Mouse (Mus musculus) liver, embryonic 16.5 days (tissue): Measurements from ENCODE around the gene Atg7. TPM values are rescaled to one million over a fixed set of nuclear protein-coding genes. Genes with fewer than 3 reads are reported as not detected.
A peak's percentile ranks its signal among the peaks of the same experiment; 100 is the strongest.
"Not testable (repeated sequence)": the region's sequence is repeated elsewhere in the genome, so short reads cannot be mapped to it uniquely, and the experiment has no call there.

Experiments
- ATAC-seq: fragments of 200-750 bp; cut with Nextera tagmentation; 2 replicates; pipeline ENCODE4 v1.8.0; 2017; ENCODE audit warnings: low read depth, mild to moderate bottlenecking, moderate number of reproducible peaks, moderate library complexity
- H3K27ac ChIP-seq: fragments of 300-500 bp; sonication (generic); 2 replicates; pipeline ENCODE4 v1.5.1; 2014; ENCODE audit warnings: mild to moderate bottlenecking, low read length
- H3K27me3 ChIP-seq: fragments of 300-500 bp; sonication (generic); 2 replicates; pipeline ENCODE4 v1.6.1; 2014; ENCODE audit warnings: low read depth, low read length, mixed read lengths; ENCODE audit not compliant: control insufficient read depth, insufficient read depth
- H3K36me3 ChIP-seq: fragments of 300-500 bp; sonication (generic); 2 replicates; pipeline ENCODE4 v1.6.1; 2014; ENCODE audit warnings: mild to moderate bottlenecking; ENCODE audit not compliant: control insufficient read depth, insufficient read depth
- H3K4me1 ChIP-seq: fragments of 300-500 bp; sonication (generic); 2 replicates; pipeline ENCODE4 v1.6.1; 2014; ENCODE audit warnings: low read depth, low read length, mixed read lengths; ENCODE audit not compliant: control insufficient read depth
- H3K4me2 ChIP-seq: fragments of 300-500 bp; sonication (generic); 2 replicates; pipeline ENCODE4 v1.6.1; 2014; ENCODE audit warnings: low read depth, low read length, mixed read lengths
- H3K4me3 ChIP-seq: fragments of 300-500 bp; sonication (generic); 2 replicates; pipeline ENCODE4 v1.5.1; 2014; ENCODE audit warnings: low read depth, mild to moderate bottlenecking, low read length
- H3K9ac ChIP-seq: fragments of 300-500 bp; sonication (generic); 2 replicates; pipeline ENCODE4 v1.6.1; 2014; ENCODE audit warnings: low read depth, low read length
- H3K9me3 ChIP-seq: fragments of 300-500 bp; sonication (generic); replicated peaks from 2 replicates; pipeline ENCODE4 v1.6.1; 2016; ENCODE audit warnings: low read length; ENCODE audit not compliant: control insufficient read depth
- WGBS: fragments of 180-500 bp; shearing (Covaris S2); extraction: QIAGEN DNeasy Blood & Tissue Kit; methylation state at CpG from one replicate; pipeline ENCODE4 v1.1.7; 2014; ENCODE audit not compliant: insufficient replicate concordance; 5-methylcytosine and 5-hydroxymethylcytosine counted together
- polyA plus RNA-seq: library from polyadenylated mRNA; unstranded; fragments of >200 nt; fragmentation: Nextera tagmentation; extraction: Ambion mirVana; gene quantifications from 2 replicates; pipeline ENCODE4 v1.2.1, GENCODE M21; 2015

Atg7 gene
- polyA plus RNA-seq: 11.4 and 13.2 TPM in 2 replicates

DNA sequence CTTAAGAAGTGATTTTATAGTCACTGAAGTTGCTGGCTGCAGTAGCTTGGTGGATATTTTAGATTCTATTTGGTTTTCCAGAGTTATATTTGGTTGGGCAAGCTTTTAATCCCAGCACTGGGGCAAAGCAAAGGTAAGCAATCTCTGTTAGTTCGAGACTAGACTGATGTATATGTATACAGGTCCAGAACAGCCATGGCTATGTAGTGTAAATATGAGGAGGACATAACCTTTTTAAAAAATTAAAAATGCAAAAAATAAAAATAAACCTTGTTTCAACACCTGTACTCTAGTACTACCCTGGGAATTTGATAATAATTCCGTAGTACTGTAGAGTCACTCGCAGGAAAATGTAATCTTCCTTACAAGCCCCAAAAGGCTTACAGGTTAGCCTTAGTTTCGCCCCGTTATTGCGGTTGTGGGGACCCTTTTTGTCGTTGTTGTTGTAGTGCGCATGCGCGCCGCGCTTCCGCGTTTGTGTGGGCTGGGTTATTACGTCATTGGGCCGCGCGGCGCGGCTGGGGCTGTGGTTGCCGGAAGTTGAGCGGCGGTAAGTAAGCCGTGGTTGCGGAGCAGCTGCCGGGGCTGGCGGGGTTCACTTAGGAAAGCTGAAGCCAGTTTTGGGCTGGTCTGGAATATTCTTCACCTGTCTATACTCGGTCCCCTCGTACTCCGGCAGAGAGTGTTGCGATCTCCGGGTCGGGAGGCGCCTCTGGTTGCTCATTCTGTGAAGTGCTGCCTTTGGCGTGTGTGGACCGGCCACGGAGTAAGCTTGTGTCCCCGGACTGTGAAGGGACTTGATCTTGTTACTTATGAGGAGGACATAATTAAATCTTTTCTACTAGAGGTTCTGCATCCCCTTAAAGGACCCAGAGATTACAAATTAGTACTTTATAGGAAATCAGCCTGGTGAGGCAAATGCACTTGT lies at the start of gene Atg7:
Atg7 (plus strand) TSS at position 497 of the 928 bp plus-strand sequence.
- H3K4me3 ChIP-seq: peak within 1 kb of the TSS; percentile 87
- ATAC-seq: peak; percentile 89

DNA sequence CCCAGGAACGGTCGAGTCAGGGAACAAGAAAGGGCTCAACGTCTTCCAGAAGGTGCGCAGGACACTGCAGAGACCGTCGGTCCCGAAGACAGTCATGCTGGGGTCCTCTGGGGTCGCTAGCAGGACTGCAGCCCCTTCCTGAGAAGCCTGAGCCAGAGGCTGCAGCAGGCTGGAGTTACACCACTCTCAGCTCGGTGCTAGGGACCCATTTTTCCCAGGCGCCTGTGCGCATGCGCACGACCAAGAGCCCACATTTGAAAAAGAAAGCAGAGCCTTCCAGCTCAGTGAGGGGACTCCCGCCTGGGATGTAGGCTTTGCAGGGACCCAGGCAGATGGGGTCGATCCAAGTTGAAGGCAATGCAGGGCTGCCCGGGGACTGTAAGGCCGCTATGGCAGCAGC lies 28.8 kb upstream of the Atg7 start:
- 8% methylated on average over 6 of the region's 17 CpGs for WGBS

More for the DNA sequence above, at the start of gene Atg7:
- peak within 1 kb of the TSS; percentile 68 for H3K27ac ChIP-seq
- H3K27me3 ChIP-seq: no peaks in the 10 kb centered on the region
- H3K9me3 ChIP-seq: no peaks in the 10 kb centered on the region
- peaks cover 15% of the 10 kb centered on the region for H3K4me1 ChIP-seq
- H3K9ac ChIP-seq: peak within 1 kb of the TSS; percentile 93
- H3K4me2 ChIP-seq: peak within 1 kb of the TSS; percentile 82
- no peaks in the 10 kb centered on the region for H3K36me3 ChIP-seq
- WGBS: under 1% methylated on average over 38 of the region's 38 CpGs

DNA sequence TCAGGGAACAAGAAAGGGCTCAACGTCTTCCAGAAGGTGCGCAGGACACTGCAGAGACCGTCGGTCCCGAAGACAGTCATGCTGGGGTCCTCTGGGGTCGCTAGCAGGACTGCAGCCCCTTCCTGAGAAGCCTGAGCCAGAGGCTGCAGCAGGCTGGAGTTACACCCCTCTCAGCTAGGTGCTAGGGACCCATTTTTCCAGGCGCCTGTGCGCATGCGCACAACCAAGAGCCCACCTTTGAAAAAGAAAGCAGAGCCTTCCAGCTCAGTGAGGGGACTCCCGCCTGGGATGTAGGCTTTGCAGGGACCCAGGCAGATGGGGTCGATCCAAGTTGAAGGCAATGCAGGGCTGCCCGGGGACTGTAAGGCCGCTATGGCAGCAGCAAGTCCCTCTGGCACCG lies 9.0 kb upstream of the Atg7 start:
- H3K27ac ChIP-seq, H3K9me3 ChIP-seq, H3K36me3 ChIP-seq, H3K4me2 ChIP-seq, H3K4me3 ChIP-seq, H3K27me3 ChIP-seq, H3K9ac ChIP-seq, H3K4me1 ChIP-seq, ATAC-seq: not testable (repeated sequence)
- no CpG with 5 or more reads among the region's 14 CpGs for WGBS

More for the DNA sequence above, 28.8 kb upstream of the Atg7 start:
- not testable (repeated sequence) for H3K9me3 ChIP-seq, ATAC-seq, H3K9ac ChIP-seq, H3K36me3 ChIP-seq, H3K4me1 ChIP-seq, H3K4me3 ChIP-seq, H3K4me2 ChIP-seq, H3K27ac ChIP-seq, H3K27me3 ChIP-seq

DNA sequence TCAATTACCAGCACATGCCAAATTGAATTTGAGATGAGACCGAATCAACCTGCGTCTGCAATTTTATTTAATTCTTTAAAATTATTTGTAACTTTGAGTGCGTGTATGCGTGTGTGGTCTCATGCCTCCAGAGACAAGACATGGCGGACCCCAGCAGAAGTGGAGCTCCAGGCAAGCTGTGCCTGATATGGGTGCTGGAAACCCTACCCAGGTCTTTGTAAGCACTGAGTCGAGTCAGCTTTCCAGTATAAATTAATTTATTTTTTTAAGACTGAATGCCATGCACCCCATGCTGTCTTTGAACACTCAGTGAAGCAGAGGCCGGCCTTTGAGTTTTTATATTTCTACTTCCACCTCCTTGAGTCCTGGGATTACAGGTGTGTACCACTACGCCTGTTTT lies 819 bp downstream of the Atg7 start:
- peak overlapping the region; percentile 68 for H3K27ac ChIP-seq
- peak overlapping the region; percentile 82 for H3K4me2 ChIP-seq
- 34% methylated on average over 8 of the region's 8 CpGs for WGBS
- no peaks in the 10 kb centered on the region for H3K36me3 ChIP-seq
- peak overlapping the region; percentile 87 for H3K4me3 ChIP-seq
- ATAC-seq: no peak
- H3K4me1 ChIP-seq: peaks cover 15% of the 10 kb centered on the region
- H3K9ac ChIP-seq: peak overlapping the region; percentile 93
- H3K27me3 ChIP-seq: no peaks in the 10 kb centered on the region
- no peaks in the 10 kb centered on the region for H3K9me3 ChIP-seq

DNA sequence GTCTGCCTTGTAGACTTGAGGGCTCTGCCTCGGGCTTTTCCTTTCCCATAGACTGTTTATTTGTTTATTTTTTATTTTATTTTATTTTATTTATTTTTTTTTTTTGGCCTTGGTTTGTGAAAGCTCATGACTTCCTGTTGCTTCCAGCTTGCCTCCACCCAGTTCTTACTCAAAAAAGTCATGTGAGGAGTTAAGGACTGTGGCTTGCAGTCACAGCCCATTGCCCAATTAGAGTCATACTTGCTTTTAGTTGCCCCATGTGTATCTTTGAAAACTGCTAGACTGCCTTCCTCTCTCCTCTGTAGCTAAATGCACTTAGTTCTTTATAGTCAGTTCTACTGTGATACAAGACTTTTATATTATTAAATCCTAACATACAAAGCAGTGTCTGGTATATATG lies 1.6 kb downstream of the Atg7 start:
- H3K9me3 ChIP-seq: no peaks in the 10 kb centered on the region
- WGBS: 58% methylated on average over 1 of the region's 1 CpGs
- peak overlapping the region; percentile 82 for H3K4me2 ChIP-seq
- peak overlapping the region; percentile 87; the same call in 1 of the 2 replicates for H3K4me3 ChIP-seq
- no peak for ATAC-seq
- H3K9ac ChIP-seq: no peak overlapping the region
- H3K27ac ChIP-seq: 0 out of 2 replicates have a peak overlapping the region, but pooled peaks have one; percentile 25
- H3K36me3 ChIP-seq: no peaks in the 10 kb centered on the region
- no peaks in the 10 kb centered on the region for H3K27me3 ChIP-seq
- peaks cover 15% of the 10 kb centered on the region for H3K4me1 ChIP-seq

DNA sequence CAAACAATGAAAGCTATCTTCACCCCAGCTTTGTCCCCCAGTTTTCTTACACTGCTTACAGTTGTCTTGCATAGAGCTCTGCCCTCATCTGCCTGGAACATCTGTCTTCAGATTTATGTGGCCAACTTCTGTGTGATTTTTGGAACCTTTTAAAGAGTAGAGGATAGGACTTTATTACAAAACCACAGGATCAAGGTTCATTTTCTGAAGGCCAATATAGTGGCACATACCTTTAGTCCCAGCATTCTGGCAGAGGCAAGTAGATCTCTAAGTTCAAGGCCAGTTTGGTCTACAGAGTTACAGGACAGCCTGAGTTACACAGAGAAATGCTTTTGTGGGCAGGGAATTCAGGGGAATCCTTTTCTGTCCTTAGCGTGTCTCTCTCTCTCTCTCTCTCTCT lies 3.3 kb downstream of the Atg7 start:
- H3K27ac ChIP-seq: no peak overlapping the region
- no peak overlapping the region for H3K4me2 ChIP-seq
- no peaks in the 10 kb centered on the region for H3K36me3 ChIP-seq
- peaks cover 15% of the 10 kb centered on the region for H3K4me1 ChIP-seq
- no peaks in the 10 kb centered on the region for H3K9me3 ChIP-seq
- H3K9ac ChIP-seq: no peak overlapping the region
- H3K27me3 ChIP-seq: no peaks in the 10 kb centered on the region
- 69% methylated on average over 1 of the region's 1 CpGs for WGBS
- no peak for ATAC-seq
- no peak overlapping the region for H3K4me3 ChIP-seq

DNA sequence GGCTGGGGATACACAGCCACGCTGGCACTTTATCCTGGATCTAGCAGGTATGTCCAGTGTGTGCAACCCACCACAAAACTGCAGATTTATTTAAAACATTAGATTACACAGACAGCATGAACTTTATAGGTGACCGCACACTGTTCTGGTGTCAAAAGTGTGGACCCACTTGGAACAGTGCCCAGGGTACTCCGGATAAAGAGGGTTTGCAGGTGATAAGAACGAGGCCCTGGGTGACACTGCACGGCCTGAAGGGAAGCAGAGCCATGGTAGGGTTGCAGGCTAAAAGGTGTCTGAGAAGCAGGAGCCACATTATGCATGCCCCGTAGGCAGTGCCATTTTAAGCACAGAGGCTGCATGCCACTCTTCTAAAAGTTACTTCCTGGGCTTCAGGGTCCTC lies 4.1 kb downstream of the Atg7 start:
- ATAC-seq: no peak
- Histone ChIP-seq H3K36me3 (no peaks in the 10 kb centered on the region), H3K27me3 (no peaks in the 10 kb centered on the region), H3K27ac (no peak overlapping the region), H3K4me1 (peaks cover 15% of the 10 kb centered on the region), H3K9ac (no peak overlapping the region), H3K4me3 (no peak overlapping the region), H3K9me3 (no peaks in the 10 kb centered on the region), H3K4me2 (no peak overlapping the region)
- WGBS: 50% methylated on average over 6 of the region's 6 CpGs

DNA sequence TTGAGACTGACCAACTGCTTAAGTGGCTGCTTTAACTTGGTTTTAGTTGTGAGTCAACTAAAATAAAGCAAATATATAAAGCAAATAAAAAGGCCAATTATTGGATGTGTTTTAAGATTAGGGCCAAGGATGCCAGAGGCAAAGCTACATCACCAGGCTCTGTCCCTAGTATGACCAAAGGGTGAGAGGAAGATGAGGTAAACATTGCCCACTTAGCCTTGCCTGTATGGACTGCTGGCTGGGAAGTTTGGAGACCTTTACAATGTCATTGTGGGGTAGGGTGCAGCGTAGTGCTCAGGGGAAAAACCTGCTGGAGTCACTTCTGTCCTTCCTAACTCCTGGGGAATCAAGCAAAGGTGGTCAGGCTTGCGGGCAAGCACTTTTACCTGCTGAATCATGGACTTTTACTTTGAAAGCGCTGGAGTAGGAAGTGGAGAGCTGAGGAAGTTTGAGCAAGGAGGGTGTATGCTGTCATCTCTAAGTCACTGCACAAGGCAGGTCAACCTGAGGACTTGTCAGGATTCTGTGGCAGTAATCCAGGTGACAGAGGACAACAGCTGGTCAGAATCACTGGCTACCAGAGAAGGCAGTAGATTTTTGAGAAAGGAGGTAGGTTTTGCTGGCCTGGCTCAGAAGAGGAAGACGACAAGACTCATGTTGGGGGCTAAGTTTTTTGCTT lies 5.6 kb downstream of the Atg7 start:
- 61% methylated on average over 4 of the region's 4 CpGs for WGBS
- H3K27ac ChIP-seq: peak overlapping the region; percentile 38; the same call in 1 of the 2 replicates
- ATAC-seq: no peak
- no peak overlapping the region for H3K9ac ChIP-seq
- H3K27me3 ChIP-seq: no peaks in the 10 kb centered on the region
- no peak overlapping the region for H3K4me3 ChIP-seq
- H3K9me3 ChIP-seq: no peaks in the 10 kb centered on the region
- peaks cover 15% of the 10 kb centered on the region for H3K4me1 ChIP-seq
- no peaks in the 10 kb centered on the region for H3K36me3 ChIP-seq
- H3K4me2 ChIP-seq: no peak overlapping the region

DNA sequence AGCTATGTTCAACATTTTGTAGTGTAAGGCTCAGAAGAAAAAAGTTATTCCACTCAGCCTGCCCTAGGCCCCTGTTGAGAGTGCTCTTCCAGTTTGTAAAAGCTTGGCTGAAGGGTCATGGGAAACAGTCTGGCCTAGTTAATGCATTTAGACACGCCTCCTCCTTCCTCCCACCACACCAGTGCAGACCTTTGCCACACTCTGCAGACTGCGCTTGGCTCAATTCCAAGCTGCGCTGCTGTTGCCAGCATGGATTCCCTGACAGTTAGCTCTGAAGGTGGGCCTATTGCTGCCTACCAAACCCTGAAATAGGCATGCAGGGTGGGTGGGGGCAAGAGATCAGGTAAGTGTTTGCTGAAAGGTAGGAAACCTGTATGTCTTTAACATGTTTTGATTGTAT lies 9.3 kb downstream of the Atg7 start:
- WGBS: 75% methylated on average over 3 of the region's 3 CpGs
- ATAC-seq: peak; percentile 52; the same call in 1 of the 2 replicates
- H3K36me3 ChIP-seq: no peaks in the 10 kb centered on the region
- H3K4me3 ChIP-seq: no peak overlapping the region
- no peaks in the 10 kb centered on the region for H3K27me3 ChIP-seq
- peaks cover 2% of the 10 kb centered on the region; the same call in 1 of the 2 replicates for H3K4me1 ChIP-seq
- H3K27ac ChIP-seq: no peak overlapping the region
- H3K4me2 ChIP-seq: no peak overlapping the region
- no peak overlapping the region for H3K9ac ChIP-seq
- H3K9me3 ChIP-seq: no peaks in the 10 kb centered on the region
